Mouse (Mus musculus) forebrain, postnatal 0 days (tissue): ENCODE data around the gene Taf4. TPM values are rescaled to one million over a fixed set of nuclear protein-coding genes. Genes with fewer than 3 reads are reported as not detected.

Experiments used
- ATAC-seq: fragments of 200-750 bp; cut with Nextera tagmentation; 2 replicates; pipeline ENCODE4 v1.8.0; 2017; ENCODE audit warnings: mild to moderate bottlenecking, moderate library complexity
- DNase-seq: peaks from one replicate; pipeline ENCODE4 v3.0.0-alpha.2; 2015
- H3K27ac ChIP-seq: fragments of 300-500 bp; sonication (generic); 2 replicates; pipeline ENCODE4 v1.5.1; 2014; ENCODE audit warnings: low read depth, mild to moderate bottlenecking, antibody characterized with exemption, low read length, moderate library complexity, mixed read lengths
- H3K27me3 ChIP-seq: fragments of 300-500 bp; sonication (generic); 2 replicates; pipeline ENCODE4 v1.6.1; 2014; ENCODE audit warnings: mild to moderate bottlenecking, low read length, mixed read lengths; ENCODE audit not compliant: insufficient read depth
- H3K36me3 ChIP-seq: fragments of 300-500 bp; sonication (generic); 2 replicates; pipeline ENCODE4 v1.6.1; 2014; ENCODE audit warnings: mild to moderate bottlenecking, moderate library complexity; ENCODE audit not compliant: insufficient read depth
- H3K4me1 ChIP-seq: fragments of 300-500 bp; sonication (generic); 2 replicates; pipeline ENCODE4 v1.6.1; 2014; ENCODE audit warnings: antibody characterized with exemption; ENCODE audit not compliant: insufficient read depth
- H3K4me2 ChIP-seq: fragments of 300-500 bp; sonication (generic); 2 replicates; pipeline ENCODE4 v1.6.1; 2014; ENCODE audit warnings: low read depth, mild to moderate bottlenecking, moderate library complexity
- H3K4me3 ChIP-seq: fragments of 300-500 bp; sonication (generic); 2 replicates; pipeline ENCODE4 v1.5.1; 2014; ENCODE audit warnings: low read depth, low read length, mixed read lengths
- H3K9ac ChIP-seq: fragments of 300-500 bp; sonication (generic); 2 replicates; pipeline ENCODE4 v1.6.1; 2014; ENCODE audit warnings: mild to moderate bottlenecking
- H3K9me3 ChIP-seq: fragments of 300-500 bp; sonication (generic); 2 replicates; pipeline ENCODE4 v1.6.1; 2016; ENCODE audit warnings: low read length
- CTCF ChIP-seq: sonication (generic); IDR thresholded peaks from 2 replicates; pipeline ENCODE4 v1.5.1; 2016; ENCODE audit warnings: antibody characterized with exemption, control low read depth, low read depth
- WGBS: fragments of 180-500 bp; shearing (Covaris S2); extraction: QIAGEN DNeasy Blood & Tissue Kit; methylation state at CpG from one replicate; pipeline ENCODE4 v1.1.7; 2014; 5-methylcytosine and 5-hydroxymethylcytosine counted together
- polyA plus RNA-seq: library from polyadenylated mRNA; unstranded; fragments of >200 nt; fragmentation: Nextera tagmentation; extraction: Ambion mirVana; gene quantifications from 2 replicates; pipeline ENCODE4 v1.2.1, GENCODE M21; 2015
- total RNA-seq: library from RNA; depleted of rRNA; stranded (reverse); fragments of >200 nt; gene quantifications from 2 replicates; pipeline ENCODE4 v1.2.3, GENCODE M21; 2014

The Taf4 gene
- total and polyA plus RNA-seq, 2 experiments from 2014 or later = 2.4 to 12.5 TPM

DNA sequence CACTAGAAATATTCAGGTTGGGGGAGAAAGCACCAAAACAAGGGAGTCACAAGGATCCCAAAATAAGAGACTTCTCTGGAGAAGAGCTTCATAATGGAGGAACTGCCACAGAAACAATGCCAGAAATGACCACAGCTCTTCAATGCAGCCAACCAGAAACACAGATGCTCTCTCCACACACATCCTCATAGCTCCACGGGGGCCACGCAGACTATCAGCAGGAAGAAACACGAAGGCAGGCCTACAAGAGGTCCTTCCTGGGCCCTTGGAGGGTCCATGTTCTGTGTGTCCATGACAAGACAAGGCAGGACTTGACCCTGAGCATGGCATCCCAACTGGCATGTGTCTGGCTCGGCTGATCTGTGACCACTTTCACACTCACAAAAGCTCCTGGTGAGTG is 15.0 kb downstream of the Taf4 start:
- 80% methylated on average over 4 of the region's 4 CpGs for WGBS
- H3K9ac ChIP-seq = no peak overlapping the region
- no peak for ATAC-seq
- no peaks in the 10 kb centered on the region for H3K9me3 ChIP-seq
- H3K4me1 ChIP-seq = no peaks in the 10 kb centered on the region
- no peaks in the 10 kb centered on the region for H3K27me3 ChIP-seq
- H3K4me2 ChIP-seq = no peak overlapping the region
- DNase-seq = no peak
- no peaks in the 10 kb centered on the region for H3K36me3 ChIP-seq
- H3K27ac ChIP-seq = no peak overlapping the region
- no peak for TF ChIP-seq CTCF
- no peak overlapping the region for H3K4me3 ChIP-seq

DNA sequence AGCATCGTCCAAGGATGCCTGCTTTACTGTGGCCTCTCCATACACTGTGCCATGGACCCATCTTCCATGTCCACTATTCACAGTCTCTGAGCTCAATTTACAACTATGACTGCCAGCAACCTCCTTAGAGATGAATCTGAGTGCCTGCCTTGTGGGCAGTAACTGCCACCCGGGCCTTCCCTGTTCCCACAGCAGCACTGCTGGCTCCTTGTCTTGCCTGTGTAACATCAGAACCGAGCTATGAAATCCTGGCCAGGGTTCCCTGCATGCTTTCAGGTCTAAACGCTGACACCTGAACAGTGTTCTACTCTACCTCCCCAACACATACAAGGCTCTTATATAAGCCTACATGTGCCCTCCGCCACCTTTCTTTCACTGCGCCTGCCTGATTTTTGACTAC is 16.1 kb downstream of the Taf4 start:
- no peak overlapping the region for H3K4me2 ChIP-seq
- no peaks in the 10 kb centered on the region for H3K4me1 ChIP-seq
- no peak overlapping the region for H3K27ac ChIP-seq
- H3K27me3 ChIP-seq = no peaks in the 10 kb centered on the region
- TF ChIP-seq CTCF = no peak
- H3K9ac ChIP-seq = no peak overlapping the region
- ATAC-seq (no peak), DNase-seq (no peak)
- no peak overlapping the region for H3K4me3 ChIP-seq
- 84% methylated on average over 6 of the region's 6 CpGs for WGBS
- no peaks in the 10 kb centered on the region for H3K36me3 ChIP-seq
- no peaks in the 10 kb centered on the region for H3K9me3 ChIP-seq

DNA sequence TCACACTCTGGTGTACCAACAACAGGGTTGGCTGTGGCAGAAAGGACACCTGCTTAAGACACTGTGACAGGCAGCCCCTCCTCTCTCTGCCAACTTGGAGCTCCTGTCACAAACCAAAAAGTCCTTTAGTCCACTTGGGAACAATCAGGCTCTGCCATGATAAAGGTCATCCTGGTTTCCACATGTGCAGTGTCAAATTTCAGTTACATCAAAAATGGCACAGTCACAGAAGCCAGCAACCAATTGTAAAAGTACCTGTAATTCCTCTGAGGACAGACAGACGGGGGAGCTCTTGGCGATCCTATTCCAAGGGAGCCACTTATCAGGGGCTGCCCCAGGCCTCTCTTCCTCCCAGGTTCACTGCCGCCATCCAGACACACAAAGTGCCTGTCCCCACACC is 17.1 kb downstream of the Taf4 start:
- TF ChIP-seq CTCF = no peak
- H3K4me1 ChIP-seq = no peaks in the 10 kb centered on the region
- H3K9ac ChIP-seq = no peak overlapping the region
- H3K27me3 ChIP-seq = no peaks in the 10 kb centered on the region
- H3K27ac ChIP-seq = no peak overlapping the region
- H3K36me3 ChIP-seq = no peaks in the 10 kb centered on the region
- no peak overlapping the region for H3K4me2 ChIP-seq
- H3K9me3 ChIP-seq = no peaks in the 10 kb centered on the region
- ATAC-seq = no peak
- WGBS = 48% methylated on average over 3 of the region's 3 CpGs
- no peak overlapping the region for H3K4me3 ChIP-seq
- no peak for DNase-seq

DNA sequence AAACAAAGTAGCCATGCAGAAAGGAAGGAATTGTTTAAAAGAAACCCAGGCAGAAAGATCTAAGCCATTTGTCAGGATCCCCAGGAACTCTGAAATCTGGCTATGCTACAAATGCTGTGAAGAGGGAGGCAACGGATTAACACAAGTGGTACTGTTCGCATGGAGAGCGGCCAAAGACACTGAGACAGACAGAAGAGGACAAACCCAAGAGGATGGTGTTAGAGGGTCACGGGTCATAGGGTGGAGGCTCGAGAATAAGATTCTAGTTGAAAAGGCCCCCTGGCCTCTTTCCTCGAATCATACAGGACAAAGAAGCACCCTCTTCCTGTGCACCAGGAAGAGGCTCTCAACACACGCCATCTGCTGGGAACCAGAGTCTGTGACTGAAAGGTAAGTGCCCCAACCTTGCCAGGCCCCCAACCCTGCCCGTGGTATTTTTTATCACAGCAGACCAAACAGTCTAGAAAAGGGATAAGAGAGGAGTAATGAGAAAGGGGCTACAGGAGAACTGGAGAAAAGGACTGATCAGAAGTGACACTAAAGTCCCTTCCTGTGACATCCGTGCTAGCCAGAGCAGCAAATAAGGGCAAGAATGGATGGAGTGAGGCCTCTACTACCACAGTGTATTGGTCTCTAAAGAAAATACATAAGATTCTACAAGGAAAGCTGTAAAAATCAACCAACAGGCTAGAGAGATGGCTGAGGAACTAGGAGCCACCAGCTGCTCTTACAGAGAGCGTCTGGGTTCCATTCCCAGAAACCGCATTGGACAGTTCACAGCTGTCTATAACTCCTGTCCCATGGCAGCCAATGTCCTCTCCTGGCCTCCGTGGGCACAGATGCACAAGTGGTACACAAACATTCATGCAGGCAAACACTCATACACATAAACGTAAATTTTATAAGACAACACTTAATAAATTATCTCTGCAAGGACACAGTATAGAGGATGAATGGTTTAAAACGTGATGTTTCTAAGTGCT is 24.6 kb downstream of the Taf4 start:
- H3K9me3 ChIP-seq = no peaks in the 10 kb centered on the region
- 64% methylated on average over 14 of the region's 14 CpGs for WGBS
- H3K4me2 ChIP-seq = no peak overlapping the region
- no peak overlapping the region for H3K9ac ChIP-seq
- no peak overlapping the region for H3K27ac ChIP-seq
- no peak overlapping the region for H3K4me3 ChIP-seq
- peaks cover 3% of the 10 kb centered on the region; the same call in 1 of the 2 replicates for H3K4me1 ChIP-seq
- H3K36me3 ChIP-seq = no peaks in the 10 kb centered on the region
- DNase-seq = no peak
- H3K27me3 ChIP-seq = no peaks in the 10 kb centered on the region
- no peak for TF ChIP-seq CTCF
- ATAC-seq = no peak

DNA sequence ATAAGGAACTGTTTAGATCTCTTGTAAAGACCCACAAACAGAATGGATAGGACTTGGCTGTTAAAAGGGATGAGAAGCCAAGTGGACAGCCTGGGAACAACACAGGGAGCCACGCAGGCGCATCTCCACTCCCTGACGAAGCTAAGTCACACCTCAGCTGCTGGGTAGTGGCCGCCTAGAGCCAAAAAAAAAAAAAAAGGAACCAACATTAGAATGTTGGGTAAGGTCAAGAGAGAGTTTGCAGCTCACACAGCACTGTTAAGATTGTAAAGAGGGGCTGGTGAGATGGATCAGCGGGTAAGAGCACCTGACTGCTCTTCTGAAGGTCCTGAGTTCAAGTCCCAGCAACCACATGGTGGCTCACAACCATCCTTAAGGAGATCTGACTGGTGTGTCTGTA is 27.6 kb downstream of the Taf4 start:
- no peak overlapping the region for H3K9ac ChIP-seq
- H3K4me3 ChIP-seq = no peak overlapping the region
- 85% methylated on average over 5 of the region's 5 CpGs for WGBS
- H3K4me1 ChIP-seq = peaks cover 3% of the 10 kb centered on the region; the same call in 1 of the 2 replicates
- H3K4me2 ChIP-seq = no peak overlapping the region
- H3K27ac ChIP-seq = no peak overlapping the region
- ATAC-seq (no peak), DNase-seq (no peak)
- H3K27me3 ChIP-seq = no peaks in the 10 kb centered on the region
- TF ChIP-seq CTCF = no peak
- no peaks in the 10 kb centered on the region for H3K9me3 ChIP-seq
- no peaks in the 10 kb centered on the region for H3K36me3 ChIP-seq

DNA sequence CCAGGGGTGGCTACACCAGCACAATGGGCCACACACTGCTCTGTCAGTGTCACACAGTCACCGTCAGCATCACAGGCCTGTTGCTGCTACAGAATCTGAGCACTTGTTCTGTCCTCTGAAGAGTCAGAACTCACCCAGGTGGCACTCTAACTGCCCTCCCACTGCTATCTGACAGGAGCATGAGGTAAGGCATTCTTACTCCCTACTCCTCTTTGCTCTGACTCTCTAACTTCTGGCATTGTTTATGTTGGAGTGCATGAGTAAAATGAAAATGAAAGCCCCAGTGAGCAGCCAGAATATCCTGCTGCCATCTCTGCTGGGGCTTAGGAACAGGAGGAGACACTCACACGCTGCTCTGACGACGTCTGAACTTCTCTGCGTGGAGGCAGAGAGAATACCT is 28.8 kb downstream of the Taf4 start:
- WGBS = 55% methylated on average over 5 of the region's 5 CpGs
- H3K4me2 ChIP-seq = no peak overlapping the region

DNA sequence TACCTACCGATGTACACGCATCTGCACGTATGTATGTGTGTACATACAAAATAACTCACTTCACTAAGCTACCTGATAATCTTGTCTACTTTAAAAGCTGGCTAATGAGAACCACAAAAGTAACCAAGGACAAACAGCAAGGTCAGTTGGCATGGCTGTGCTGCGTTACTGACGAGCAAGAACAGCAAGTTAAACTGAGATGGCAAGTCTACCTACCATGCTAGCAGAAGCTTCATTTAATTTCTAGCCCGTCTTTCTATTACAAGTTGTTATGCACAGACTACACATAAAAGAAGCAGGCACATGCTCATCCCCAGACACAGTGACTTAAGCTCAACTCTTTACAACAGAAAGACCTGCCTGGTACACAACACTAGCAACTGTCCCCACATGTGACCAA is 29.9 kb downstream of the Taf4 start:
- WGBS = 83% methylated on average over 6 of the region's 6 CpGs
- H3K4me1 ChIP-seq = no peaks in the 10 kb centered on the region
- DNase-seq (no peak), ATAC-seq (no peak)
- H3K27me3 ChIP-seq = no peaks in the 10 kb centered on the region
- H3K36me3 ChIP-seq = no peaks in the 10 kb centered on the region
- no peaks in the 10 kb centered on the region for H3K9me3 ChIP-seq
- no peak overlapping the region for H3K4me3 ChIP-seq
- H3K4me2 ChIP-seq = no peak overlapping the region
- H3K27ac ChIP-seq = no peak overlapping the region
- no peak for TF ChIP-seq CTCF
- H3K9ac ChIP-seq = no peak overlapping the region

More for the DNA sequence above, 28.8 kb downstream of the Taf4 start:
- no peak overlapping the region for H3K4me3 ChIP-seq
- no peak for DNase-seq
- H3K4me1 ChIP-seq = peaks cover 3% of the 10 kb centered on the region; the same call in 1 of the 2 replicates
- H3K27ac ChIP-seq = no peak overlapping the region
- no peak for TF ChIP-seq CTCF
- ATAC-seq = no peak
- no peaks in the 10 kb centered on the region for H3K9me3 ChIP-seq
- no peaks in the 10 kb centered on the region for H3K27me3 ChIP-seq
- H3K9ac ChIP-seq = no peak overlapping the region
- H3K36me3 ChIP-seq = no peaks in the 10 kb centered on the region
